Mouse (Mus musculus) telencephalon, adult 2 months (tissue): Measurements from ENCODE around the gene Amigo1.
A peak's percentile ranks its signal among the peaks of the same experiment; 100 is the strongest.
"Not testable (repeated sequence)": the region's sequence is repeated elsewhere in the genome, so short reads cannot be mapped to it uniquely, and the experiment has no call there.

Experiments used
- DNase-seq: peaks from one replicate; pipeline ENCODE4 v3.0.0-alpha.2; 2011; ENCODE audit warnings: low read depth, low spot score

Amigo1 gene

GRCm38 (mm10) chr3:108209946-108210770 lies 24.0 kb downstream of the Amigo1 start:
- DNase-seq, result peak; percentile 96

DNA sequence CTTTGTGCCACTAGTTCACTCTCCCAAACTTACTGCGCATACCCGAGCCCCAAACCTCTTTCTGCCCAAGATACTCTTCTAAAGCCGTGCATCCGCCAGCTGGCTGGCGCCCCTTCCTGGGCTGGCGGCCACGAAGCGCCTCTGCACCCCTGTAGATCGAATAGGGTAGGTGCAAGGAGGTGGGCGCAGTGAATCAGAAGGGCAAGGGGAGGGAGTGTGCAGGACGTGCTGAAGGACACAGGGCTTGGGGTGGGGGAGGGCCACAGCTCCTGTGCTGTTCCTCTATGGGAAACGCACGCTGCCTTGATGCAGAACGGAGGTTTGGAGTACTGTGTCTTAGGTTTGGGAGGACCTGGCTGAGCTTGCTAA lies 24.6 kb downstream of the Amigo1 start, which contains the start of gene Atxn7l2:
Gene Atxn7l2, minus strand, starts transcription at position 164 of the 369 bp plus-strand sequence.
- DNase-seq, result peak; percentile 82

- no peak for DNase-seq
Observed at GRCm38 (mm10) chr3:108211845-108212244, 25.7 kb downstream of the Amigo1 start.

- no peak for DNase-seq
Observed at GRCm38 (mm10) chr3:108212406-108212805, 26.3 kb downstream of the Amigo1 start.

- no peak for DNase-seq
Observed at GRCm38 (mm10) chr3:108214734-108215133, 28.6 kb downstream of the Amigo1 start.

DNA sequence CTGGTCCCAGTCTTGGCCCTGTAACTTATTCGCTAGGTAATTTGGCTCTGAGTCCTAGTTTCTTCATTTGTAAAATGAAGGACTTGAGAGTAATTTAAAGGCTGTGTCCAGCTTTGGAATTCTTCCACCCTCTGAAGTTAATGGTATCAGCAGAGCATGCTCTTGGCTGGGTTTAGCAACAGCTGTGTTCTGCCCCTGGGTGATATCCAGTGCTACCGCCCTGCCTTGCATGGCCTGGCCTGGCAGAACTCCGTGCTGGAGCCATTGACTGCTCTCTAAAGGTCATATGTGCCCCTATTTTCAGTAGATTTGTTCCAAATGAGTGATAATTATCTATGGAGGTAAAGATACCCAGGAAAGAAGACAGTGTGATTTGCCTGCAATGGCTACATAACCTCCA lies 34.5 kb downstream of the Amigo1 start:
- DNase-seq, result no peak

- no peak for DNase-seq
Observed at GRCm38 (mm10) chr3:108225711-108226557, 39.8 kb downstream of the Amigo1 start.

- DNase-seq, result no peak
Observed at GRCm38 (mm10) chr3:108226558-108227350, 40.6 kb downstream of the Amigo1 start, which contains the start of gene Sypl2. TSS of gene Sypl2 (minus strand) at chr3:108226648.

DNA sequence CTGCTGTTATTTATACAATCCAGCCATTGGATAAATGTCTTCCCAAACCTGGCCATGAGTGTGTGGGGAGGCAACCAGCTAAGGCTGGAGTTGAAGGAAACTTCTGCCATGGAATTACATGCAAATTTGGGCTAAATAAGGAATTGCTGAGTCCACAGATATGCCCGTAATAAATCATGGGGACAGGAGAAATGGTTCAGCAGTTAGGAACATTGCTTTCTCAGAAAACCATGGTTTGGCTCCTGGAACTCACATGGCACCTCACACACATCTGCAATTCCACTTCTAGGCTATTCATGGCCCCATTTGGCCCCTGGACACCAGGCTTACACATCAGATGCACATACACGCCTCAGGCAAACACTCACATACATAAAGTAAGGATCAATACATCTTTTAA lies 41.4 kb downstream of the Amigo1 start:
- DNase-seq, result no peak

- DNase-seq, result no peak
Observed at GRCm38 (mm10) chr3:108231646-108232045, 45.5 kb downstream of the Amigo1 start.

GRCm38 (mm10) chr3:108237474-108238102 lies 51.5 kb downstream of the Amigo1 start:
- DNase-seq, result not testable (repeated sequence)

DNA sequence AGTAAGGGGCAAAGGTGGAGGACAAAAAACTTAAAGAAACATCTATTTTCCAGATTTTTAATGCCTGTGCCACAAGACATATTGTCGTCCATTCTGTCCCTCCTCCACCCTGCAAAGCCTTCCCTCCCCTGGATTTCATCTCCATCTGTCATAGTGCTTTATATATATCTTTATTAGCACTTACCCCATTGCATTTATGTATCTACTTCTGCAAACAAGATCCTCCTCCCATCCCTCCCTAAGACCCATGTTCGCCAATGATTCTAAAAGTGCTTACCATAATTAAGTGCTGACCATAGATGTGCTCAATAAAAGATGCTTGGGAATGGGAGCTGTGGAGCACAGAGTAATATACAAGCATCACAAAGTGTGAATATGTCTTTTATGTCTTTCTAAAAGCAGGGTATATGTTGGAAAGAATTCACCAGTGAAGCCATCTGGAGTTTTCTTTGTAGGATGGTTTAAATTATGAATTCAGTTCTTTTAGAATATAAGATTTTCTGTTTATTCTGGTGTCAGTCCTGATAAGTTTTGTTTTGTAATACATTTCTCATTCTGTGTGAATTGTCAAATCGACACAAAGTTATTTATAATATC lies 55.2 kb downstream of the Amigo1 start:
- peak; percentile 63 for DNase-seq
